In genomic region chr13:41952453-41952852, GRCm38 (mm10) we compare ENCODE assay signal across 14 mouse cellular contexts.
A peak's percentile ranks its signal among the peaks of the same experiment; 100 is the strongest.
DNase-seq lines count a peak whose midpoint lies in the region; ATAC-seq lines count a peak whose summit lies in the region.
"Had no signal": no experiment of that assay in that cellular context is flagged by ENCODE, and none has a peak within 500 bp of the region (broad histone marks: within the 10 kb centered on the region; RNA-seq: fewer than 3 reads in every experiment).

No protein-coding gene starts in this region.

- no peaks in the 10 kb centered on the region for H3K36me3 ChIP-seq in forebrain, embryonic 14.5 days (ENCODE audit: control insufficient read depth, insufficient read depth, low read length)
- H3K36me3 ChIP-seq in forebrain, embryonic 10.5 days (replicated peaks), result no peaks in the 10 kb centered on the region
- H3K36me3 ChIP-seq in midbrain, embryonic 14.5 days (ENCODE audit: control insufficient read depth, insufficient read depth, low read length), result no peaks in the 10 kb centered on the region
- H3K36me3 ChIP-seq in midbrain, embryonic 13.5 days, result no peaks in the 10 kb centered on the region
- H3K36me3 ChIP-seq: embryonic facial prominence, embryonic 15.5 days; forebrain, embryonic 15.5 days; liver, embryonic 13.5 days; neural tube, embryonic 13.5 days had no signal

- H3K27me3 ChIP-seq in forebrain, embryonic 14.5 days (replicated peaks; ENCODE audit: control insufficient read depth, insufficient read depth, low read length), result no peaks in the 10 kb centered on the region
- no peaks in the 10 kb centered on the region for H3K27me3 ChIP-seq in forebrain, embryonic 10.5 days (ENCODE audit: poor library complexity, severe bottlenecking)
- no peaks in the 10 kb centered on the region for H3K27me3 ChIP-seq in midbrain, embryonic 14.5 days (ENCODE audit: control insufficient read depth, insufficient read depth, low read length)
- H3K27me3 ChIP-seq in midbrain, embryonic 13.5 days, result no peaks in the 10 kb centered on the region
- H3K27me3 ChIP-seq: embryonic facial prominence, embryonic 15.5 days; forebrain, embryonic 15.5 days; liver, embryonic 13.5 days; neural tube, embryonic 13.5 days had no signal

- no peaks in the 10 kb centered on the region for H3K4me1 ChIP-seq in forebrain, embryonic 14.5 days (ENCODE audit: control insufficient read depth, insufficient read depth, low read length)
- H3K4me1 ChIP-seq in forebrain, embryonic 10.5 days, result no peaks in the 10 kb centered on the region
- no peaks in the 10 kb centered on the region for H3K4me1 ChIP-seq in midbrain, embryonic 14.5 days (ENCODE audit: control insufficient read depth, insufficient read depth, low read length)
- no peaks in the 10 kb centered on the region for H3K4me1 ChIP-seq in midbrain, embryonic 13.5 days (replicated peaks)
- H3K4me1 ChIP-seq: embryonic facial prominence, embryonic 15.5 days; forebrain, embryonic 15.5 days; liver, embryonic 13.5 days; neural tube, embryonic 13.5 days had no signal

- H3K27ac ChIP-seq in forebrain, embryonic 14.5 days (ENCODE audit: low read depth, low read length), result no peak overlapping the region
- no peak overlapping the region for H3K27ac ChIP-seq in forebrain, embryonic 10.5 days
- no peak overlapping the region for H3K27ac ChIP-seq in midbrain, embryonic 14.5 days (replicated peaks; ENCODE audit: low read depth, low read length)
- H3K27ac ChIP-seq in midbrain, embryonic 13.5 days, result no peak overlapping the region
- H3K27ac ChIP-seq: embryonic facial prominence, embryonic 15.5 days; forebrain, embryonic 15.5 days; liver, embryonic 13.5 days; neural tube, embryonic 13.5 days had no signal

- H3K9ac ChIP-seq in forebrain, embryonic 14.5 days (ENCODE audit: low read length), result no peak overlapping the region
- H3K9ac ChIP-seq in midbrain, embryonic 14.5 days (replicated peaks; ENCODE audit: low read length), result no peak overlapping the region
- H3K9ac ChIP-seq in midbrain, embryonic 13.5 days (replicated peaks), result no peak overlapping the region
- H3K9ac ChIP-seq: embryonic facial prominence, embryonic 15.5 days; forebrain, embryonic 15.5 days; liver, embryonic 13.5 days; neural tube, embryonic 13.5 days had no signal

- peak; percentile 23 for DNase-seq in forebrain, embryonic 14.5 days (ENCODE audit: low spot score)
- no peak for DNase-seq in forebrain, embryonic 10.5 days (ENCODE audit: extremely low spot score, low spot score)
- peak; percentile 27 for DNase-seq in midbrain, embryonic 14.5 days
- DNase-seq in gastrocnemius, postnatal 10 days, result peak; percentile 13
- no peak for DNase-seq in ovary, postnatal 14 days (ENCODE audit: low spot score)
- DNase-seq in thymus, postnatal 25 days, result no peak
- DNase-seq: adrenal gland, postnatal 25 days; kidney, adult 8-10 months; kidney, postnatal 4 days; liver, embryonic 13.5 days had no signal

- ATAC-seq in forebrain, embryonic 14.5 days, result no peak
- ATAC-seq in midbrain, embryonic 14.5 days (ENCODE audit: low FRiP score, low TSS enrichment), result no peak
- ATAC-seq in midbrain, embryonic 13.5 days, result no peak
- ATAC-seq: forebrain, embryonic 15.5 days had no signal

- no peaks in the 10 kb centered on the region for H3K9me3 ChIP-seq in forebrain, embryonic 14.5 days (replicated peaks; ENCODE audit: control insufficient read depth, low read length)
- no peaks in the 10 kb centered on the region for H3K9me3 ChIP-seq in forebrain, embryonic 10.5 days
- H3K9me3 ChIP-seq in midbrain, embryonic 14.5 days (ENCODE audit: control insufficient read depth, low read length), result no peaks in the 10 kb centered on the region
- H3K9me3 ChIP-seq in midbrain, embryonic 13.5 days, result no peaks in the 10 kb centered on the region
- H3K9me3 ChIP-seq: embryonic facial prominence, embryonic 15.5 days; forebrain, embryonic 15.5 days; liver, embryonic 13.5 days; neural tube, embryonic 13.5 days had no signal

- no peak overlapping the region for H3K4me3 ChIP-seq in forebrain, embryonic 14.5 days (ENCODE audit: low read depth, low read length)
- H3K4me3 ChIP-seq in forebrain, embryonic 10.5 days, result no peak overlapping the region
- H3K4me3 ChIP-seq in midbrain, embryonic 14.5 days (replicated peaks; ENCODE audit: low read depth, low read length), result no peak overlapping the region
- H3K4me3 ChIP-seq in midbrain, embryonic 13.5 days (replicated peaks), result no peak overlapping the region
- H3K4me3 ChIP-seq: embryonic facial prominence, embryonic 15.5 days; forebrain, embryonic 15.5 days; liver, embryonic 13.5 days; neural tube, embryonic 13.5 days had no signal

- H3K4me2 ChIP-seq in forebrain, embryonic 14.5 days (ENCODE audit: low read length), result no peak overlapping the region
- no peak overlapping the region for H3K4me2 ChIP-seq in midbrain, embryonic 14.5 days (ENCODE audit: low read length)
- H3K4me2 ChIP-seq in midbrain, embryonic 13.5 days (replicated peaks), result no peak overlapping the region
- H3K4me2 ChIP-seq: embryonic facial prominence, embryonic 15.5 days; forebrain, embryonic 15.5 days; liver, embryonic 13.5 days; neural tube, embryonic 13.5 days had no signal

- WGBS in forebrain, embryonic 14.5 days, result 79% methylated on average over 3 of the region's 3 CpGs
- WGBS in forebrain, embryonic 10.5 days, result 84% methylated on average over 3 of the region's 3 CpGs
- WGBS in midbrain, embryonic 14.5 days, result 70% methylated on average over 3 of the region's 3 CpGs
- WGBS in midbrain, embryonic 13.5 days, result 72% methylated on average over 3 of the region's 3 CpGs

Comparison
In these comparisons a context has a peak if more than half of its experiments do, and no peak if none do; other contexts are left out.
1. DNase-seq: peak in forebrain, embryonic 14.5 days (single experiment), midbrain, embryonic 14.5 days (single experiment) and gastrocnemius, postnatal 10 days (single experiment); none in forebrain, embryonic 10.5 days (single experiment), ovary, postnatal 14 days (single experiment) and thymus, postnatal 25 days (single experiment).